Mouse (Mus musculus) embryonic facial prominence, embryonic 14.5 days (tissue): ENCODE results near the gene Snap91. TPM values are rescaled to one million over a fixed set of nuclear protein-coding genes. Genes with fewer than 3 reads are reported as not detected.

Experiments used
- ATAC-seq: fragments of 200-750 bp; cut with Nextera tagmentation; 2 replicates; pipeline ENCODE4 v1.8.0; 2017; ENCODE audit warnings: low read depth, moderate number of reproducible peaks, moderate TSS enrichment
- DNase-seq: peaks from one replicate; pipeline ENCODE4 v3.0.0-alpha.2; 2015; ENCODE audit warnings: low spot score
- H3K27ac ChIP-seq: fragments of 300-500 bp; sonication (generic); replicated peaks from 2 replicates; pipeline ENCODE4 v1.5.1; 2014; ENCODE audit warnings: low read depth, mild to moderate bottlenecking, low read length, moderate library complexity
- H3K27me3 ChIP-seq: fragments of 300-500 bp; sonication (generic); replicated peaks from 2 replicates; pipeline ENCODE4 v1.6.1; 2014; ENCODE audit warnings: low read length; ENCODE audit not compliant: control insufficient read depth, insufficient read depth
- H3K36me3 ChIP-seq: fragments of 300-500 bp; sonication (generic); 2 replicates; pipeline ENCODE4 v1.6.1; 2014; ENCODE audit warnings: low read length, mixed read lengths; ENCODE audit not compliant: control insufficient read depth, insufficient read depth
- H3K4me1 ChIP-seq: fragments of 300-500 bp; sonication (generic); 2 replicates; pipeline ENCODE4 v1.6.1; 2014; ENCODE audit warnings: antibody characterized with exemption, low read length; ENCODE audit not compliant: control insufficient read depth, insufficient read depth
- H3K4me2 ChIP-seq: fragments of 300-500 bp; sonication (generic); 2 replicates; pipeline ENCODE4 v1.6.1; 2014; ENCODE audit warnings: low read depth, mild to moderate bottlenecking, low read length, moderate library complexity, mixed read lengths
- H3K4me3 ChIP-seq: fragments of 300-500 bp; sonication (generic); 2 replicates; pipeline ENCODE4 v1.5.1; 2014; ENCODE audit warnings: low read depth, mild to moderate bottlenecking, low read length
- H3K9ac ChIP-seq: fragments of 300-500 bp; sonication (generic); 2 replicates; pipeline ENCODE4 v1.6.1; 2014; ENCODE audit warnings: low read depth, mild to moderate bottlenecking, low read length, moderate library complexity, mixed read lengths
- H3K9me3 ChIP-seq: fragments of 300-500 bp; sonication (generic); 2 replicates; pipeline ENCODE4 v1.6.1; 2016; ENCODE audit warnings: low read length; ENCODE audit not compliant: control insufficient read depth
- WGBS: fragments of 180-500 bp; shearing (Covaris S2); extraction: QIAGEN DNeasy Blood & Tissue Kit; methylation state at CpG from one replicate; pipeline ENCODE4 v1.1.7; 2014; 5-methylcytosine and 5-hydroxymethylcytosine counted together
- polyA plus RNA-seq: library from polyadenylated mRNA; unstranded; fragments of >200 nt; fragmentation: Nextera tagmentation; extraction: Ambion mirVana; gene quantifications from 2 replicates; pipeline ENCODE4 v1.2.1, GENCODE M21; 2014

Gene Snap91
- polyA plus RNA-seq, 1 experiment from 2014 or later: 9.5 TPM

DNA sequence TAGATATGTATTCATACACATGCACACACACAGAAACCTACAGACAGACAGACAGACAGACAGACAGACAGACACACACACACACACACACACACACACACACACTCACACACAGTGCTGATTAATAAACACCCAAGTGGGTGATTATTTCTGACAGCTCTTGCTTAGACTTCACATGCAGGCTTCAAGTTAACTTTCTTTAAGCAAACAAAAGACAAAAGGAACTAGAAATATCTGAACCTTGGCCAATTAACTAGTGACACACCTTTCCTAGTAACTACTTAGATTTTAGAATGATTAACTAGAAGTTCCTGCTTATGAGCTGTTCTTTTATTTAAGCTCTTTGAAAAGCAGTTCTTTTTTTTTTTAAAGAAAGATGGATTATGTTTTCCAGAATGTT, 146.1 kb downstream of the Snap91 start:
- Histone ChIP-seq H3K4me1 (peaks cover 2% of the 10 kb centered on the region; the same call in 1 of the 2 replicates), H3K4me3 (no peak overlapping the region), H3K9me3 (no peaks in the 10 kb centered on the region), H3K4me2 (no peak overlapping the region), H3K27ac (no peak overlapping the region), H3K9ac (no peak overlapping the region), H3K36me3 (no peaks in the 10 kb centered on the region), H3K27me3 (no peaks in the 10 kb centered on the region)
- no peak for DNase-seq
- no peak for ATAC-seq

DNA sequence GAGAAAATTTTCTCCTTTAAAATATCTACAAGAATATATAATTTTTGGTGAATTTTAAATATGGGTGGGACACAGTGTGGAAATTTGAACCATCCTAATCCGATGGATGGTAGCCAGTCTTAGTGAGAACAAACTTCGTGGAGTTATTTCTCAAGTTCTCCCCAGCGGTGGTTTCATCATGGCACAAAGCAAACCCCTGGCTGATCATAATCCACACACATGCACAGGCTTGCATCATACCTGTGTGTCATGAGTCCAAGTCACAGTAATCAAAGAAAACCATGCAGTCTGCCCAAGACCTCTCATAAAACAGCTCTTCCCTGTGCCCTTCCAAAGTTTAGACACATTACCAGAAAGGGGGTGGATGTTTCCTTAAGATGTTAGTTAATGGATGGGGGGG, 150.6 kb downstream of the Snap91 start:
- Histone ChIP-seq H3K4me2 (no peak overlapping the region), H3K36me3 (no peaks in the 10 kb centered on the region), H3K27ac (no peak overlapping the region), H3K9me3 (no peaks in the 10 kb centered on the region), H3K9ac (no peak overlapping the region), H3K4me3 (no peak overlapping the region), H3K4me1 (no peaks in the 10 kb centered on the region), H3K27me3 (no peaks in the 10 kb centered on the region)
- ATAC-seq (no peak), DNase-seq (no peak)
- 75% methylated on average over 3 of the region's 3 CpGs for WGBS

DNA sequence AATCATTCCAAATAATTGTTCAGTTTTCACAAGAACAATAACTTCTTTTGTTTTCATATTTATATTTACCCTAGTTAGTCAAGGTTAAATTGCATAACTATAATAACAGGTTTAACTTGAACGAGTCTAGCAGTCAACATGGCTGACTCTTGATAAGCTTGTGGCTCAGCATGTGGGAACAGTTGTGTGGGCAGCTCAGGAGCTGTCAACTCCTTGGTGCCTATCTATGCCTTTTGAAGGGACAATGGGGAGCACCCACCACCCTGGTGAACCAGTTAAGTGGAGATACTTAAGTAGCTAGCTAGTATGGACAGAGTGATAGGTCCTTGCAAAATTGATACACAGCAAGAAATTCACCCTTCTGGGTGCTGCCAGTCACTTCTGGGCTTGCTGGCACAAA, 151.4 kb downstream of the Snap91 start:
- no peaks in the 10 kb centered on the region for H3K36me3 ChIP-seq
- no peak overlapping the region for H3K27ac ChIP-seq
- DNase-seq (no peak), ATAC-seq (no peak)
- no peaks in the 10 kb centered on the region for H3K4me1 ChIP-seq
- no peak overlapping the region for H3K4me2 ChIP-seq
- H3K9ac ChIP-seq: no peak overlapping the region
- H3K9me3 ChIP-seq: no peaks in the 10 kb centered on the region
- H3K4me3 ChIP-seq: no peak overlapping the region
- 51% methylated on average over 1 of the region's 1 CpGs for WGBS
- H3K27me3 ChIP-seq: no peaks in the 10 kb centered on the region

DNA sequence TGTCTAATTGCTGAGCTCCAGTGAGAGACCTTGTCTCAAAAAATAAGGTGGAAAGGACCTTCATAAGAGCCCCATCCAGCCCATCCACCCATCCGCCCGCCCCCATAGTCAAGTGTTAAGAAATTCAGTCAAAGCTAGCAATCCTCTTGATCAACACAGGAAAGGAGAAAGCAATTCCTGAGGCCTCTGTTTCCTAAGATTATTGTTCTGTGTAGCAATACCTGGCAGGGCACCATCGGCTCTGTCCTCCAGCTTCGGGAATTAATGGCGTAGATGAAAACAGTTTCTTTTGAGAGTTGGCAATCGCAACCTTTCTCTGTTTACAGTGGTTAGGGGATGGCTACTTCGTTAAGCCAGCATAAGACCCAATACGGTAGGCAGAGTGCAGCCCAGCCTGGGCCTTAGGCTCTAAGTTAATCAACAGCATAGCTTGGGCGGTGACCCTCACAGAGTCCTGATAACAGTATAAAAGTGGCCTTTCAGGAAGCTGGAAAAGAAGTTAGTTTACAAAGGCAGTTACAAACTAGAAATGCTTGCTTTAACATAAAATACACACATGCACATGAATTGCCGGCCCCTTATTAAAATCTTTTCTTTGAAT, 152.1 kb downstream of the Snap91 start:
- H3K9me3 ChIP-seq: no peaks in the 10 kb centered on the region
- no peak overlapping the region for H3K4me2 ChIP-seq
- no peak overlapping the region for H3K4me3 ChIP-seq
- ATAC-seq (no peak), DNase-seq (no peak)
- H3K27me3 ChIP-seq: no peaks in the 10 kb centered on the region
- no peaks in the 10 kb centered on the region for H3K4me1 ChIP-seq
- no peak overlapping the region for H3K9ac ChIP-seq
- no peaks in the 10 kb centered on the region for H3K36me3 ChIP-seq
- H3K27ac ChIP-seq: no peak overlapping the region
- WGBS: 87% methylated on average over 10 of the region's 10 CpGs

DNA sequence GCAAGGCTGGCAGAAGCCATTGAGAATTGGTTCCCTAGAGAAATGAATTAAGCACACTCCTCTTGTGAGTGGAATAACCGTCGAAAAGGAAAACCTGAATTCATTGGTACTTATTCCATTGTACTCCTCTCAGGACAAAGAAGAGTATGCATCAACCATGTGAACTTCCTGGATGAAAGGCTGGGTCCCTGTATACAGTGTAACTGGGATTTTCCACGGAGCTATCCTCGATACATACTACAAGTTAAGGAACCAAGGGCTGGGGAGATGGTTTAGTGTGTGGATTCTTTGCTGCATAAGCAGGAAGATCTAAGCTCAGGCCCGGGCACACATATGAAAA, 154.1 kb downstream of the Snap91 start:
- Histone ChIP-seq H3K27ac (no peak overlapping the region), H3K27me3 (no peaks in the 10 kb centered on the region), H3K4me1 (no peaks in the 10 kb centered on the region), H3K4me3 (no peak overlapping the region), H3K4me2 (no peak overlapping the region), H3K36me3 (no peaks in the 10 kb centered on the region), H3K9ac (no peak overlapping the region), H3K9me3 (no peaks in the 10 kb centered on the region)
- DNase-seq (no peak), ATAC-seq (no peak; the same call in 1 of the 2 replicates)
- WGBS: 85% methylated on average over 5 of the region's 5 CpGs

DNA sequence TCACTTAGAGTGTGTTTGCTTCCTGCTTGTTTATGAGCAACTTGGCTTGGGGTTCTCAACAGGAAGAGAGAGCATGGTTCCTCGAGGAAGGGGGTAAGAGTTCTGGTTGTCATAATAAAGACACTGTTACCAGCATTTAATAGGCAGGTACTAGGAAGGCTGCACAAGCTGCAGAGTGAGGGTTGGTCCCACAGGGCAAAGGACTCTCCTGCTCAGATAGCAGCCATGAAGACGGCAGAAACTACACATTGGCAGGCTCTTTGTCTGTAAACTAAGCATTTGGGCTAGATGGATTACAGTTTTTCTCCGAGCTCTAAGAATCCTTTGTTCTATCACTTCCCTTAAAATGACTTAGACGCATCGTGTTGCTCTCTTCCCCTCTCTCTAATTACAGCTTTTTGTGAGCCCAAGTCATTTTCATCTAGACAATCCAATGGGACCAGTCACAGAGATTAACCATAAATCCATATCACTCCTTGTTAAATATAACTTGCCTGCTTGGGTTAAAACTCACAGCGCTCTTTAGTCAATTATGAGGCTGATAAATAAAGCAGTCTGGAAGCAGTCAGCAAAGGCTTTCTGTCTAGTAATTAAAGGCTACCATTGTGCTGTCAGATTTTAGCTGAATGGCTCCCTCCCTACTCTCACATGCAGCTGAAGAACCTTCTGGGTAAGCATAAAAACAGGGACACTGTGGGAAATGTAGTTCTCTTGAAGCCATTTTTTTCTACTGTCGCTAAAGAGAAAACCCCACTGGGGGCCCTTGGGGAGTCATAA, 154.7 kb downstream of the Snap91 start:
- no peaks in the 10 kb centered on the region for H3K36me3 ChIP-seq
- ATAC-seq (peak; percentile 82; the same call in 1 of the 2 replicates), DNase-seq (peak; percentile 33)
- WGBS: 39% methylated on average over 7 of the region's 7 CpGs
- H3K9ac ChIP-seq: no peak overlapping the region
- H3K9me3 ChIP-seq: no peaks in the 10 kb centered on the region
- H3K27ac ChIP-seq: peak overlapping the region; percentile 9; the same call in 1 of the 2 replicates
- H3K4me3 ChIP-seq: no peak overlapping the region
- no peaks in the 10 kb centered on the region for H3K27me3 ChIP-seq
- no peaks in the 10 kb centered on the region for H3K4me1 ChIP-seq
- H3K4me2 ChIP-seq: no peak overlapping the region

DNA sequence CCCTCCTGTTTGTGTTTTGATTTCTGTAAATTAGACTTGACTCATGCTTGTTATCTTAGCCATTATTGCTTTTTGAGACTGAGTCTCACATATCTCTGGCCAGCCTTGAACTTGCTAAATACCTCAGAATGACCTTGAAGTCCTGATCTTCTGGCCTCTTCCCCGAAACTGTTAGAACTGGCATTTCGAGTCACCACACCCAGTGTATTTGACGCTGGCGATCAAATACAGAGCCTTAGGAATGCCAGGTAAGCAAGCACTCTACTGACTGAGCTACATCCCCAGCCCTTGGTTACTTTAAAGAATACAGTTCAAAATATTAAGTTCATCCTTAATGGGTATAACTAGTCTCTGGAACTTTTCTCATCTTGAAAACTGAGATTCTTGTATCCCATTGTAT, 155.4 kb downstream of the Snap91 start:
- no peaks in the 10 kb centered on the region for H3K27me3 ChIP-seq
- H3K36me3 ChIP-seq: no peaks in the 10 kb centered on the region
- H3K4me2 ChIP-seq: no peak overlapping the region
- no peak for DNase-seq
- H3K9me3 ChIP-seq: no peaks in the 10 kb centered on the region
- H3K4me3 ChIP-seq: no peak overlapping the region
- 85% methylated on average over 4 of the region's 4 CpGs for WGBS
- no peak for ATAC-seq
- H3K9ac ChIP-seq: no peak overlapping the region
- no peak overlapping the region for H3K27ac ChIP-seq
- H3K4me1 ChIP-seq: no peaks in the 10 kb centered on the region

DNA sequence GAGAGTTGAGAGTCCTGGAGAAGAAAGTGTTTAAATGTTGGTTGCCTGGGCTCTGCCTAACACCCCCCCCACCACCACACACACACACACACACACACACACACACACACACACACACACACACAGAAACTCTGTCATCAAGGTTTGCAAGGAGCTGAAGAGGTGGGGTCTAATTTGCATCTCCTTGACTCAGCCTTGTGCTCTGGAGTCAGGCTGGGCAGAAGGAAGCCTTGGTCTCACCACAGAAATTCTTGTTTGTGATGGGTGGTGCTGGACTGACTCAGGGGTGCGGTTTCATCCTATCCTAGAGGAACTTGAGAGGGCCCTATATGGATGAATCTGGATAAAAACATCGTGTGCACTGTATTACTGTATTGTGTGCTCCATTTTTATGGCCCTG, 159.7 kb downstream of the Snap91 start:
- no peak for ATAC-seq
- no peak overlapping the region for H3K4me2 ChIP-seq
- H3K4me3 ChIP-seq: no peak overlapping the region
- DNase-seq: no peak
- 76% methylated on average over 2 of the region's 2 CpGs for WGBS
- H3K27me3 ChIP-seq: no peaks in the 10 kb centered on the region
- H3K4me1 ChIP-seq: no peaks in the 10 kb centered on the region
- no peaks in the 10 kb centered on the region for H3K9me3 ChIP-seq
- no peak overlapping the region for H3K9ac ChIP-seq
- no peak overlapping the region for H3K27ac ChIP-seq
- H3K36me3 ChIP-seq: no peaks in the 10 kb centered on the region

DNA sequence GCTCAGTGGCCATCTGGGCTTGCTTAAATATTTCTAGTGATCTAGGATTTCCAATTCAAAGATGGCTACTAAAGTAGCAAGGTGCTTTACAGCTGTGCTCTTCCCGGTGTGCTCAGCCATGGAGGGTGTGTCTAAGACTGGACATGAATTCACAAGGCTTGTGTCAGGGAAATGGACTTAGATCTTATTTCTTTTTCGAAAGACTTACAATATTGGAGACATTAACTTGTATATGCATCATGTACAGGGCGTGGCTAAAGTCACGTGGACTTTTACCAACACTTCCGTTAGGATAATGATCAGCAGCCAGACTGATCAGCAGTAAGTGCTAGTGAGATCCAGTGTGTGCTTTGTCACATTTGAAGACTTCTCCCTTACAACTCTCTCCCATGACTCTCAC, 160.2 kb downstream of the Snap91 start:
- H3K4me3 ChIP-seq: no peak overlapping the region
- no peaks in the 10 kb centered on the region for H3K27me3 ChIP-seq
- 86% methylated on average over 5 of the region's 5 CpGs for WGBS
- H3K9me3 ChIP-seq: no peaks in the 10 kb centered on the region
- no peaks in the 10 kb centered on the region for H3K4me1 ChIP-seq
- H3K36me3 ChIP-seq: no peaks in the 10 kb centered on the region
- H3K27ac ChIP-seq: no peak overlapping the region
- no peak overlapping the region for H3K9ac ChIP-seq
- ATAC-seq (no peak), DNase-seq (no peak)
- no peak overlapping the region for H3K4me2 ChIP-seq
